Mouse (Mus musculus) embryonic facial prominence, embryonic 12.5 days (tissue): ENCODE results near the gene Thap12. TPM values are rescaled to one million over a fixed set of nuclear protein-coding genes. Genes with fewer than 3 reads are reported as not detected.
A peak's percentile ranks its signal among the peaks of the same experiment; 100 is the strongest.

Source experiments
- ATAC-seq: fragments of 200-750 bp; cut with Nextera tagmentation; 2 replicates; pipeline ENCODE4 v1.8.0; 2017; ENCODE audit not compliant: insufficient number of reproducible peaks, insufficient read depth, low FRiP score, low TSS enrichment
- H3K27ac ChIP-seq: fragments of 300-500 bp; sonication (generic); 2 replicates; pipeline ENCODE4 v1.5.1; 2016; ENCODE audit warnings: mild to moderate bottlenecking
- H3K27me3 ChIP-seq: fragments of 300-500 bp; sonication (generic); 2 replicates; pipeline ENCODE4 v1.6.1; 2016; ENCODE audit warnings: mild to moderate bottlenecking, moderate library complexity
- H3K36me3 ChIP-seq: fragments of 300-500 bp; sonication (generic); 2 replicates; pipeline ENCODE4 v1.6.1; 2016; ENCODE audit warnings: mild to moderate bottlenecking
- H3K4me1 ChIP-seq: fragments of 300-500 bp; sonication (generic); 2 replicates; pipeline ENCODE4 v1.6.1; 2016
- H3K4me2 ChIP-seq: fragments of 300-500 bp; sonication (generic); replicated peaks from 2 replicates; pipeline ENCODE4 v1.6.1; 2016; ENCODE audit warnings: mild to moderate bottlenecking, moderate library complexity
- H3K4me3 ChIP-seq: fragments of 300-500 bp; sonication (generic); 2 replicates; pipeline ENCODE4 v1.5.1; 2016; ENCODE audit warnings: mild to moderate bottlenecking
- H3K9ac ChIP-seq: fragments of 300-500 bp; sonication (generic); 2 replicates; pipeline ENCODE4 v1.6.1; 2016; ENCODE audit warnings: mild to moderate bottlenecking, moderate library complexity
- H3K9me3 ChIP-seq: fragments of 300-500 bp; sonication (generic); 2 replicates; pipeline ENCODE4 v1.6.1; 2016; ENCODE audit warnings: mild to moderate bottlenecking, moderate library complexity
- WGBS: fragments of 180-500 bp; shearing (Covaris S2); methylation state at CpG from one replicate; pipeline ENCODE4 v1.1.7; 2016; 5-methylcytosine and 5-hydroxymethylcytosine counted together
- polyA plus RNA-seq: library from polyadenylated mRNA; unstranded; fragments of >200 nt; fragmentation: Nextera tagmentation; extraction: Ambion mirVana; gene quantifications from 2 replicates; pipeline ENCODE4 v1.2.1, GENCODE M21; 2016

Thap12 gene
- 77.9 and 89.2 TPM in 2 replicates for polyA plus RNA-seq

DNA sequence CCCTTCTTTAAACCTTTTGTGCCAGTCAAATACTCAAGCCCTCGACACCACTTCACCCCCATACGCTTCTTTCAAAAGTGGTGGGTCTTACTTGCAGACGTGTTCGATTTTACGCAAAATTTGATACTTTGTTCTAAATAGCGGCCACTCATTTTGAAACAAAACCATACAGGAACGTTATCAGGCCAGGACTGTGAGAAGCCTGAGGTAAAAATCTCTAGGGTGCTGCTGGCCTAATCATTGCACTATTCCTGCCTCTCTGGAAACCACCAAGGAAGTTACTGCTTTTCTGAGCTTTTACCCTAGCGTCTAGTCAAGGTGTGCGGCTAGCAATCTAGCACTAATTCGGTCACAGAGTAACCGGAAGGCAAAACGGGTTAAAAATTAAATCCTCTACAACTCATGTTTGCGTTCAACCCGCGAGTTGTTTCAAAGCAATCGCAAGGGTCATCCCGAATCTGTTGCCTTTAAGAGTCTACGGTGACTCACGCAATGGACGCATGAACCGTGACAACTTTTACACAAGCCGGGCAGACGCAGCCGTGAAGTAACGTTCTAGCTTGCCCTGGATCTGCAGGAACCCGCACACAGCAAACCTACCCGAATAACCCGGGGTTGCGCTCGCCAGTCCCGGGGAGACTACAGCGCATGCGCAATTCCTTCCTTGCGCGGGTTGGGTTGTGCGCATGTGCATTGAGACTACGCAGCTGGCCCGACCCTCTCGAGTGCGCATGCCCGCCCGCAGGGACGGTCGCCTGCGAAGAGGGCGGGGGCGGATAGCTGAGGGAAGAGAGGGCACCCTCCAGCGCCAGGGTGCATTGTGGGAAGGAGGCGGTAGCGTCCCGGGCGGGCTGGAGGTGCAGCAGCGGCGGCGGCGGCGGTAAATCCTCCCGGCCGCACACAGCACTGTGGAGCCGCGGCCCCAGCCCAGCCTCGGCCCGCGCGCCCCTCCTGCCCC lies at the start of gene Thap12:
Gene Thap12, plus strand, starts transcription at position 821 of the 958 bp plus-strand sequence.
- peak; percentile 98 for ATAC-seq
- no peaks in the 10 kb centered on the region for H3K9me3 ChIP-seq
- H3K27ac ChIP-seq = peak within 1 kb of the TSS; percentile 91
- WGBS = 4% methylated on average over 47 of the region's 65 CpGs
- peaks cover 25% of the 10 kb centered on the region for H3K4me1 ChIP-seq
- no peaks in the 10 kb centered on the region for H3K36me3 ChIP-seq
- peak within 1 kb of the TSS; percentile 99 for H3K4me3 ChIP-seq
- H3K9ac ChIP-seq = peak within 1 kb of the TSS; percentile 95
- no peaks in the 10 kb centered on the region for H3K27me3 ChIP-seq
- peak within 1 kb of the TSS; percentile 69 for H3K4me2 ChIP-seq

DNA sequence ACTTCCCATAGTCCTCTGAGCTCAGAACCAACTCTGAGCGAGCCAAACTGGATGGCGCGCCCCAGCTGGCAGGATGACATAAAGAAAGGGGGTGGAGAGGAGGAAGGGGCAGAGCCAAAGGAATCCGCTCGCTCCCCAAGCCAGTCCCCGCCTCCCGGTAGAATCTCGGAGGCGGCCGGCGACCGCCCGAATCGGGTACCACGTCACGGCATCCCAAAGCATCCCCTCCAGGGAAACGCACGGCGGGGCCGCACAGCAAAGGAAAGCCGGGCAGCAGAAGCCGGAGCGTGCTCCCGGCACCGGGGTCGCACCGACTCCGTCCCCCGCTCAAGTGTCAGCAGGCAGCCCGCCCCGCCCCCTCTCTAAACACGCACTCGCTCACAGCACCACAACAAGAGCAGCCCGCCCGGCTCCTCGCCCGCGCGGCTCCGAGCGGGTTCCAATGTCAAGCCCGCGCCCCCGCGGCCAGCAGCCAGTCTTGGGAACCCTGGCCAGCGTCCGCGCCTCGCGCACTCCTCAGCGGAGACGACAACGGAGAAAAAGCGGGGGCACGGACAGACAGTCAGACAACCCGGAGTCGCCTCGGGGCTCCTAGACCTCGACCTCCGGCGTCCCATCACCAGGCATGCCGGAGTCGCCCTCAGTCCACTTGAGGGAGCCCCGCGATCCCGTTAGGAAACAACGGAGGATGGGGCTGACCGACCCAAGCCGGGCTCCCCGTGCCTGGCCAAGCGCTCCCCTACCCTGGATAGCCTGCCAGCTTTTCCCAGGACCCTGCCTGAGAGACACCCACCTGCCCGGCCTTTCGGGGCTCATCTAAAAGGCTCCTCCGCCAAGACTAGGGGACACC lies 47.0 kb upstream of the Thap12 start:
- H3K4me2 ChIP-seq = peak overlapping the region; percentile 67
- 1% methylated on average over 71 of the region's 74 CpGs for WGBS
- ATAC-seq = peak; percentile 74
- no peaks in the 10 kb centered on the region for H3K27me3 ChIP-seq
- peaks cover 18% of the 10 kb centered on the region; the same call in 1 of the 2 replicates for H3K4me1 ChIP-seq
- H3K27ac ChIP-seq = peak overlapping the region; percentile 96
- H3K4me3 ChIP-seq = peak overlapping the region; percentile 95
- H3K36me3 ChIP-seq = peaks cover 20% of the 10 kb centered on the region
- peak overlapping the region; percentile 78 for H3K9ac ChIP-seq
- no peaks in the 10 kb centered on the region for H3K9me3 ChIP-seq

DNA sequence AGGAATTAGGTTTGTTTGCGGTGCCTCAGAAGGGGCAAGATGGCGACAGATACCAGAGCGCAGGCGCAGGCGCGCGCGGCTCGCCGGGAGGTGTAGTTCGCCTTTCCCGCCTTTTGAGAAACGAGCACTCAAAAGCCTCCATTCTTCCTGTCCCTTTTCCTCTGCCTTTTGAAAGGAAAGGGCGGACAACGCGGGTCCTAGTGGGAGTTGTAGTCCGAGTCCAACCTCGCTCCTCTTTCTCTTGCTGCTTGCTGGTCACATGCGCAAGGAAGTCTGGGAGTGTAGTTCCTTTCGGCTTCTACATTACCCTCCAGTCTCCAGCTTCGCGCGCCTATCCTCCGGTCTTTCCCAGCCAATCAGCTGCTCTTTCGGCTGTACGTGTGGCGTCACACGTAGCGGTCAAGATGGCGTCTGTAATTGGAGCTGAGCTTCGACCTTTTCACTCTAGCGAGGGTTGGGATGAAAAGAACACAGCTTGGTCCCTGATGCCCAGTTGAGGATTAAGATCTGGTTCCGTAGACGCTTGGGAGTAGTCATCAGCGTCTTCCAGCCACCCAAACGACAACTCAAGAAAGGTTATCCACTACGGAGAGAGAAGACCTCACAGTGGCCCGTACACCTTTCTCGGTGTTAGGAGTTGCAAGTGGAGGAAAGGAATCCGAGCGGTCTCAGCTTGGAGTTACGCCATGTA lies 46.2 kb upstream of the Thap12 start, which contains the start of gene Emsy:
Gene Emsy, minus strand, starts transcription at position 253 of the 691 bp plus-strand sequence.
- under 1% methylated on average over 42 of the region's 42 CpGs for WGBS
- Histone ChIP-seq H3K27ac (peak within 1 kb of the TSS; percentile 96), H3K9ac (peak within 1 kb of the TSS; percentile 78), H3K4me2 (peak within 1 kb of the TSS; percentile 67), H3K36me3 (peaks cover 19% of the 10 kb centered on the region; the same call in 1 of the 2 replicates), H3K4me3 (peak within 1 kb of the TSS; percentile 95), H3K4me1 (peaks cover 18% of the 10 kb centered on the region; the same call in 1 of the 2 replicates), H3K9me3 (no peaks in the 10 kb centered on the region), H3K27me3 (no peaks in the 10 kb centered on the region)
- ATAC-seq = peak; percentile 97

- 34% methylated on average over 5 of the region's 5 CpGs for WGBS
- H3K9ac ChIP-seq = no peak overlapping the region
- ATAC-seq = no peak
- no peaks in the 10 kb centered on the region for H3K9me3 ChIP-seq
- H3K4me3 ChIP-seq = no peak overlapping the region
- no peaks in the 10 kb centered on the region for H3K27me3 ChIP-seq
- no peak overlapping the region for H3K4me2 ChIP-seq
- H3K36me3 ChIP-seq = no peaks in the 10 kb centered on the region
- H3K4me1 ChIP-seq = peaks cover 11% of the 10 kb centered on the region
- H3K27ac ChIP-seq = no peak overlapping the region
Measured at GRCm38 (mm10) chr7:98665166-98665565, 37.7 kb upstream of the Thap12 start.

- no peak overlapping the region for H3K27ac ChIP-seq
- WGBS = 84% methylated on average over 6 of the region's 6 CpGs
- no peak overlapping the region for H3K4me2 ChIP-seq
- no peak overlapping the region for H3K9ac ChIP-seq
- no peak overlapping the region for H3K4me3 ChIP-seq
- ATAC-seq = no peak
- H3K36me3 ChIP-seq = no peaks in the 10 kb centered on the region
- H3K9me3 ChIP-seq = no peaks in the 10 kb centered on the region
- H3K27me3 ChIP-seq = no peaks in the 10 kb centered on the region
- H3K4me1 ChIP-seq = peaks cover 11% of the 10 kb centered on the region
Measured at GRCm38 (mm10) chr7:98665726-98666125, 37.2 kb upstream of the Thap12 start.

DNA sequence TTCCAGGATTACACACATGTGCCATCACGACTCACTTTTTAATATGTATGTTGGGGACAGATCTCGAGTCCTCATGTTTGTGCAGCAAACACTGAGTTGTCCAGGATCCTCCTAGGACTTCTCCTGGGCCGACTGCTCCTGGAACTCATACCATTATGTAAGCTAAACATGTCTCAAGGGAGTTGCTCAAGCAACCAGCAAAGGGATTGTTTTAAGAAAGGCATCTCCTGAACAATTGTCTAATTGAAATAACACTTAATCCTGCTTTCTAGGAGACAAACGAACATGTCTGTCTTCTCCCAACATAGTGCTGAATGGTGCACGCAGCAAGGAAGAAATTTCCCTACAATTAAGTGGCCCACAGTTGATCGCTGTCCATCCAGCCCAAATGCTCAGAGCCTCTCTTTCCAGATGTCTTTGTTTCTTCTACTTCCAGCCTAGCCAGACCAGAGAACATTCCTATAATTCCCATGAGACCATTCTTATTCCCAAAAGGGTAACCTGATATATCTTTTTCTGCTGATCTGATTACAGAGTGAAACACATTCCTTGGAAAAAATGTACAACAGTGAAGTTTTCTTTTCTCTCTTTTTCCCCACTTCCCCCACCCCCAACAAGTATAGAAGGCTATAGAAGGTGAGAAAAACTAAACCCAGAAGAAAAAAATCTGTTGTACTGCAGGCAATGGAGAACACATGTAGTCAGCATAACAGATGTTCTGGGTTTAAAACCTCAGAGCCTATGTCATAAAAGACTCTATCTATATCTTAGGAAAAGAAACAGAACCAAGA lies 34.8 kb upstream of the Thap12 start:
- ATAC-seq = 0 out of 2 replicates have a peak, but pooled peaks have one; percentile 39
- Histone ChIP-seq H3K4me1 (peaks cover 35% of the 10 kb centered on the region), H3K27ac (peak overlapping the region; percentile 77), H3K36me3 (no peaks in the 10 kb centered on the region), H3K9me3 (no peaks in the 10 kb centered on the region), H3K27me3 (no peaks in the 10 kb centered on the region), H3K4me2 (no peak overlapping the region), H3K9ac (no peak overlapping the region), H3K4me3 (no peak overlapping the region)
- 25% methylated on average over 6 of the region's 6 CpGs for WGBS

DNA sequence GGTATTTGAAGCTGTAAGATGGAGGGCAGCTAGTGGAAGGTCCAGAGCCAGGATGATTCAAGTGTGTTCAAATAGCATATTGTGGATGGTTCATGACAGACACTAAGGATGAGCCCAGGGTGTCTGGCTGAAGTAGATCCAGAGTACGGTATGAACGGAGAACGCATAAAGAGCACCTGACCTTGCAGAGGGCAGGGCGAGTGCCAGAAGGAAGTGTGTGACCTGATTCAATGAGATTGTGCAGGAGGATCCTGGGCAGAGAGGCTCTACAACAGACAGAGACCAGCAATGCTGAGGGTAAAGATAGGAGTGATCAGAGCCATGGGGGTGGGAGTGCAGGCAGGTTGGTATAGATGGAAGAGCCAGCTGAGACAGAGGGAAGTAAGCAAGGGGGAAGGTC lies 32.1 kb upstream of the Thap12 start:
- H3K9me3 ChIP-seq = no peaks in the 10 kb centered on the region
- H3K27ac ChIP-seq = no peak overlapping the region
- H3K4me1 ChIP-seq = peaks cover 35% of the 10 kb centered on the region
- no peak overlapping the region for H3K4me2 ChIP-seq
- no peaks in the 10 kb centered on the region for H3K36me3 ChIP-seq
- H3K4me3 ChIP-seq = no peak overlapping the region
- H3K27me3 ChIP-seq = no peaks in the 10 kb centered on the region
- no peak for ATAC-seq
- 89% methylated on average over 4 of the region's 4 CpGs for WGBS
- H3K9ac ChIP-seq = no peak overlapping the region

DNA sequence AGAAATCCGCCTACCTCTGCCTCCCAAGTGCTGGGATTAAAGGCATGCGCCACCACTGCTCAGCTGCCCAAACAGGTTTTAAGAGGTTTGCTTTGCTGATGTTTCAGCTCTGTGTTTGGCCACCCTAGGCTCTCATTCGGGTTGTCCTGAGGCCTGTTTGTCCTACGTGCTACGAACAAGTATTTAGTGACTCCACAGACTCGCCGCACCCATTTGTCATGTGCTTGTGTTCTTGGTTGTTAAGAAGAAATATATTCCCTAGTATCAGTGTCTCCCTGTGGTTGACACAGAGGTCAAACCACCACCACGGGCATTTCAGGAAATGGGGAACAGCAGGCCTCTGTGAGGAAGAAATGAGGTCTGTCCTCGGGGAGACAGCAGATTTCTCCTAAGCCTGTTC lies 31.5 kb upstream of the Thap12 start:
- Histone ChIP-seq H3K4me2 (no peak overlapping the region), H3K9ac (no peak overlapping the region), H3K9me3 (no peaks in the 10 kb centered on the region), H3K4me3 (no peak overlapping the region), H3K36me3 (no peaks in the 10 kb centered on the region), H3K4me1 (peaks cover 35% of the 10 kb centered on the region), H3K27me3 (no peaks in the 10 kb centered on the region), H3K27ac (peak overlapping the region; percentile 72; the same call in 1 of the 2 replicates)
- ATAC-seq = no peak
- 47% methylated on average over 9 of the region's 9 CpGs for WGBS

DNA sequence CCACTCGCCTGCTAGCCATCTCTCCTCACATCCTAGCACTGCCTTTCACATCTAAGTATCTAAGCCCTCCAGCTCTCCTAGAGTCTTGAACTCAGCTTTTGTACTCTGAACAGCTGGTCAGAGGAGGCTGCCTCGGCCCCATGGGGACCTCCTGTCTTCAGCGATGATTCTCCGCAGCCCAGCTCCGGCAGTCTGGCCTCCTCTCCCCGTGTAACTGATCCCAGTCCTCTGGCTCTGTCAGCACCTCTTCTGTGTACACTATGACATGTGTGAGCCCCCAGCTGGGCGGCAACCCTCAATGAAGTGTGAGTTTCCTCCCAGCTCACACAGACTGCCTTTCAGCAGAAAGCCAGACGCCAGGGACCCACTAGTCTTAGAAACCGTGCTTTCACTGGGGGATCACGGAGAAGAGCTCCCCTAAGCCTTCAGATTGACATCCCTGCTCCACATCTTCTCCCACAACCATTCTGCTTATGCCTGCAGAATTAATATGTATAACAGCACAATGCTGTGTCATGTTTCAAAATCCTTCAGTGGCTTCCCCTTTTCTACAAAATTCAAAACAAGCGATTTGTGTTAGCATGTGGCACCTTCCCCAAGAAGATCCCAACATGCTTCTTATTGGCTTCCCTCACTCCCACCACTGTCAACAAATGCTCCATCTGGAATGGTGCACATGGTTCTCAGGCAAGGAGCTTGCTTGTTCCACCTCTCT lies 30.5 kb upstream of the Thap12 start:
- no peaks in the 10 kb centered on the region for H3K36me3 ChIP-seq
- H3K27ac ChIP-seq = peak overlapping the region; percentile 72
- no peak overlapping the region for H3K4me3 ChIP-seq
- 28% methylated on average over 11 of the region's 11 CpGs for WGBS
- H3K9ac ChIP-seq = no peak overlapping the region
- ATAC-seq = peak; percentile 77; the same call in 1 of the 2 replicates
- H3K4me1 ChIP-seq = peaks cover 35% of the 10 kb centered on the region
- no peak overlapping the region for H3K4me2 ChIP-seq
- no peaks in the 10 kb centered on the region for H3K27me3 ChIP-seq
- no peaks in the 10 kb centered on the region for H3K9me3 ChIP-seq

GRCm38 (mm10) chr7:98674344-98674743 lies 28.6 kb upstream of the Thap12 start:
- no peaks in the 10 kb centered on the region for H3K27me3 ChIP-seq
- no peak overlapping the region for H3K27ac ChIP-seq
- no peak for ATAC-seq
- H3K4me2 ChIP-seq = no peak overlapping the region
- no peaks in the 10 kb centered on the region for H3K36me3 ChIP-seq
- H3K4me1 ChIP-seq = peaks cover 41% of the 10 kb centered on the region
- no peak overlapping the region for H3K9ac ChIP-seq
- no peaks in the 10 kb centered on the region for H3K9me3 ChIP-seq
- WGBS = 79% methylated on average over 4 of the region's 4 CpGs
- no peak overlapping the region for H3K4me3 ChIP-seq
